Mouse (Mus musculus) CD8-positive naive resting alpha-beta T cell, adult 2 months (primary cell): ENCODE data around the gene Acvrl1.

Experiments
- DNase-seq, 2 experiments: peaks; one replicate each; pipeline ENCODE4 v3.0.0; 2022; ENCODE audit warnings: low read depth in 2 of 2, low spot score in 2 of 2

Gene Acvrl1

DNA sequence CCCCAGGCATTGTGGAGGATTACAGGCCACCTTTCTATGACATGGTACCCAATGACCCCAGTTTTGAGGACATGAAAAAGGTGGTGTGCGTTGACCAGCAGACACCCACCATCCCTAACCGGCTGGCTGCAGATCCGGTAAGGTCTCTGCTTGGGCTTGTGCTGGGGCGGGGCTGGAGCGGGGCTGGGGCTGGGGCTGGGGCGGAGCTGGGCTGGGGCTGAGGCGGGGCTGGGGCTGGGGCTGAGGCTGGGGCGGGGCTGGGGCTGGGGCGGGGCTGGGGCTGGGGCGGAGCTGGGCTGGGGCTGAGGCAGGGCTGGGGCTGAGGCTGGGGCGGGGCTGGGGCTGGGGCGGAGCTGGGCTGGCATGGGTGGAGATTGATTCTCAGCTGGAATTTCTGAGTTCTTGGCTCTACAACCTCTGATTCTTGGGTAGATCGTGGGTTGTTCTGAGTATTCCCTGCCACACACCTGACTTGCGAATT lies 12.8 kb downstream of the Acvrl1 start:
- no peak for DNase-seq

DNA sequence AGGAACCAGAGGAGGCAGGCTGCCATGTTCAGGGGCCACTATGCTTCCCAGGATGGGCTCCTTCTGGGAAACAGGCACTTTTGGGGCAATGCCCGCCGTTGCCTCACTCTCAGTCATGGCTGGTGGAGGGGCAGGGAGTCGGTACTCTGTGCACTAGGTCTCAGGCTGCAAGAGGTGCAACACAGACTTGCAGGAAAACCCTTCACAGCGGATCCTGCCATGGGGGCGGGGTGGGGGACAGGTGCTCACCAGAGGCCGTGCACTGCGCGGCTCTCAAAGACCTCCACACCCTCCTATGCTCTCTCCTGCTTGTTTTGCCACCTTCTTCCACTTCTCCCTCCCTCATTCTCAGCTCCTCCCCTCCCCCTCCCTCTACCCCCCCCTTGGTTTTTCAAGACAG lies 14.3 kb downstream of the Acvrl1 start:
- no peak for DNase-seq

DNA sequence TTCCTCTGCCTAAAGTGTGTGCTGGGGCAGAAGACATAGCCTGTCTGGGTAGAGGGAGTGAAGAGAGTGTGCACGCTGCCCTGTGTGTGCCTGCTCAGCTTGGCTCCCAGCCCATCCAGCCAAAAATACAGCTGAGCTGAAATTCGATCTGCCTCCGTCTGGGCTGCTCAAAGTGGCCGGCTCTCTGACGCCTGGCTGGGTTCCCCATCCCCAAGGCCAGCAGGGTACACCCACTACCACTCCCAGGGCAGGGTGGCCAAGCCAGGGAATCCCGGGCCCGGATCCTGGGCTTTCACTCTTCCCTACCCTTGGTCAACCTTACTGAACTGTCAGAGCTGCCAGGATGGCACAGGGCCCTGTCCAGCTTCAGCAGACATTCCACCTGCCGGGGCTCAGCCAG lies 15.2 kb downstream of the Acvrl1 start:
- DNase-seq = no peak

DNA sequence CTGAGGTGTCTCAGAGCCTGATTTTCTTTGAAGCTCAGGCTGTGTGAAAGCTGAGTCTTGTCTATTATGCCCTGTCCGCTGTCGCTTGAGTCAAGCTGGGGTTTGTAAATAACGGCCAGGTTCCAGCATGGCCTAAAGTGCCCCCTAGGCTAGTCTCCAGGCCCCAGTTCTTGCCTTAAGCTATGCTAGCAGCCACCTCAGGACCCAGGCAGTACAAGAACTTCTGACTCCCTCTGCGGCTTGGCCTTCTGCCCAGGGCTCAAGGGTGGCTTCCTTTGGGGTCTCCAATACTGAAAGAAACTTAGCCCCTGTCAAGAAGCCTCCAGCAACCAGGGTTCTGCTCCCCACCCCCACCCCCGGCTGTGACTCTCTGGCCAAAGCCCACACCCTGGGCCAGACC lies 15.9 kb downstream of the Acvrl1 start:
- DNase-seq = no peak

- DNase-seq = no peak
Observed at GRCm38 (mm10) chr15:101144779-101145178, 16.5 kb downstream of the Acvrl1 start.

DNA sequence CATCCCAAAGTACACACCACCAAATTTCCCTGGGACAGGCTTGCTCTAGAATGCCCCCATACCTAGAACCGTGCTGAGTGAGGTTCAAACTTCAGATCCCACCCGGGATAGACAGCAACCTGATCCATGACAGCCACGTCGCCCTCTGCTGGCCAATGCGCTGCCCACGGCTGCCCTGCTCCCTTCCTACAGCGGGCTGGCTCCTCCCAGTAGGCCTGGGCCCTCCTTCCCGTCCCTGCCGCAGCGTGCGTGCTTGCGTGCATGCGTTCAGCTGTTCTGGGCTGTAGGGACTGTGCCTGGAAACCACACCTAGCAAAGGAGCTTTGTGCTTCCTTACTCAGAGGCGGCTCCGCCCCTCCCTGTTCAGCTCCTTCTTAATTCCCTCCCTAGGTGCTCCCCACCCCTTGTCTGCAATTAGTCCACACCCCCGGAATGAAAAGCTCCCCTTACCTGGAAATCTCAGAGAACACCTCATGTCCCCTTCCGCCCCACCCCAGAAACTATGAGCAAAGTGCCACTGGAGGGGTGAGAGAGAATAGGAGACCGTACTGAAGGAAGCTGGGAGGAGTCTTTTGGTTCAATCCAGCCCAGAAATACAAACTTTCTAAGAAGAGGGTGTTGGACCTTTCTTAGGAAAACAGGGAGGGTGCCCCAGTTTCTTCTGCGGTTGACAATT lies 17.2 kb downstream of the Acvrl1 start:
- DNase-seq = peak; percentile 84 to 90

DNA sequence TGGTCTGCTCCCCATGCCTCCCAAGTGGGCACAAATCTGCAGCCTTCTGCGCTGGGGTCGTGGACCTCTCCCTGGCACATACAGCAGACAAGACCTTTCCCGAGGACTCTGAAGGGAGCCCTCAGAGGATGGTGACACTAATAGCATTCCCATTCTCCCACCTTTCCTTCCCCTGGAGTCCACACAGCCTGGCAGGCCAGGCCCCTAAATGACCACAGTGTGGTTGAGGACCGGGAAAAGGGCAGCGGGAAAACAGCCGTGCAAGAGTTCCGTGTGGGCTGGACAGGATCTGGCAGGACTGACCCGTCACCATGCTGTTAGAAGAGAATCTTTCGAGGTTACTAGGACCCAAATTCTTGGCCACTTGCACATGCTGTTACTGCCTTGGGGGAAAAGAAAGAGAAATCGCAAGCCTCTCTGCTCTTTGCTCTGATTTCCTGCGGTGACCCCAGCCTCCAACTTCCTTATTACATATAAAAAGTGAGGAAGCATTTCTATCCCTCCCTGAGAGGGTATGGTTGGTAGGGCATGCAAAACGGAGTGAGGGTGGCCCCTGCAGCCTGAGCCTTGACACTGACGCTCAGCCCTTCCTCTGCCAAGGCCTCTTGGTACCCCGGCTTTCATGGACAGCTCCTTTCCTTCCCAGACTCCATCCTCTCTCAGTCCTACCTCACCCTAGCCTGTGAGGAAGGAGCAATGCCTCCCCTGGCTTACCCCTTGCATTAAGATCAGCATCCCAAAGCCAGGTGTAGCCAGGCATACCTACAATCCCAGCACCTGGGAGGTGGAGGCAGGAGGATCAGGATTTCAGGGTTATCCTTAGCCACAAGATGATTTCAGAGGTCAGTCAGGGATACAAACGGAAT lies 18.0 kb downstream of the Acvrl1 start:
- no peak for DNase-seq

DNA sequence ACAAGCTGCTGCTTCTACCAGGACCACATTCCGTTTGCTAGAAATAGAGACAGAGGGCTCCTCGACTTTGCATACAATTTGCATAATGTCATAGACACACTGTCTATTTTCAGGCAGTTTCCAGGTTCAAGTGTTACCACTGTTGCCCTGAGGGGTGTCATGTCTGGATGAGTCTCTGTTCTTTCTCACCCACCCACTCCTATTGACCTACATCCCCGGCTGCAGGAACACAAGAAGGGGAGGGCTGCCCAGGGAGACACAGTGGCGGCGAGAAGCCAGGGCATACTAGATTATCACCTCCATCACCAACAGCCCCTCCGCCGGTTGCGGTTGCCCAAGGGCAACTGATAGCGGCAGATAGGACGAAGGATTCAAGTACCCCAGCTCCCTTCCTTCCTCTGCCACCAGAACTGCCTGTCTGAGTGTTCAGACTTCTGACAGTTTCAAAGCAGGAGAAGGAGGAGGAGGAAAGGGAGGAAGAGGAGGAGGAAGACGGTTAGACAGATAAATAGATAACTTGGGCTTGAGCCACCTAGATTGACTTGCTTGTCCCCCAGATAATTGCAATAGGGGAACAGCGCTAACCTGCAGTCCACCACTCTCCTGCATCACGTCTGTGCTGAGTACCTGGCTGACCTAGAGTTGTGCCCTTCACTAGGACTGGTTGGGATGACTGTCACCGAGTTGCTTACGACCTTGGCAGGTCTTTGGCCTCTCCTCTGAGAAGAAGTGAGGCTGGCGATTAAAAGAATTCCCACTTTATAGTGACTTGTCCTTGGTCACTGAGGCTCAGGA lies 19.0 kb downstream of the Acvrl1 start:
- no peak for DNase-seq

DNA sequence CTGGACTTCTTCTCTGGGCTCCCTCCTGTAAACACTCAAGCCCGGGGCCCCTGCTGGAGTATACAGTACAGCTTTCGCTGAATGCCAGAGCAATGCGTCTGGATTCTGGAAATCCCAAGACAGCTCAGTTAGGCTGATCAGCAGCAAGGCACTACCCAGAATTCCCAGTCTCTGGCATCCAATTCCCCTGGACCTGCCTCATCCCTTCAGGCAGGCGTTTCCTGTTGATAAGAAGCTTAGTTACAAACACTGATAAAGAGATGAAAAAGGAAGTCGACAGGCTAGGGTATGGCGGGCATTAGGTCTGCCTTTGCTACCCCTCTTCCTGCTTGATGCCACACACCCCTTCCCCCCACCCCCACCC lies 19.6 kb downstream of the Acvrl1 start:
- DNase-seq = no peak

DNA sequence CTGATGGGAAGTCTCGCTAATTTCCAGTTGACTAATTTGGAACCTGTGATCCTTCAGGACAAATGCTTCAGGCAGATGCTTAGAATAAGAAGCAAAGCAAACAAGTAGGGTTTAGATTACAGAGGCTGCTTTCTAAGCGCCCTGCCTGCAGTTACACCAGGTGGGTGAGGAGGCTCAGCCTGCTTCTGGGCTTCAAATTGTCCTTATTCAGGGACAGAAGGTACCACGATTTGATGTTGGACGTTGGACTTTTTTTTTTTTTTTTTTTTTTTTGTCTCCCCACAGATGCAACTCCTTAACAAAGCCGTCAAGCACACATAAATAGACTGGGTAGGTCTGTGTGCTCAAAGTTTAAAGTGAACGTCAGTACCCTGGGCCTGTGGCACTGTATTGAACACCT lies 20.3 kb downstream of the Acvrl1 start:
- DNase-seq = no peak

DNA sequence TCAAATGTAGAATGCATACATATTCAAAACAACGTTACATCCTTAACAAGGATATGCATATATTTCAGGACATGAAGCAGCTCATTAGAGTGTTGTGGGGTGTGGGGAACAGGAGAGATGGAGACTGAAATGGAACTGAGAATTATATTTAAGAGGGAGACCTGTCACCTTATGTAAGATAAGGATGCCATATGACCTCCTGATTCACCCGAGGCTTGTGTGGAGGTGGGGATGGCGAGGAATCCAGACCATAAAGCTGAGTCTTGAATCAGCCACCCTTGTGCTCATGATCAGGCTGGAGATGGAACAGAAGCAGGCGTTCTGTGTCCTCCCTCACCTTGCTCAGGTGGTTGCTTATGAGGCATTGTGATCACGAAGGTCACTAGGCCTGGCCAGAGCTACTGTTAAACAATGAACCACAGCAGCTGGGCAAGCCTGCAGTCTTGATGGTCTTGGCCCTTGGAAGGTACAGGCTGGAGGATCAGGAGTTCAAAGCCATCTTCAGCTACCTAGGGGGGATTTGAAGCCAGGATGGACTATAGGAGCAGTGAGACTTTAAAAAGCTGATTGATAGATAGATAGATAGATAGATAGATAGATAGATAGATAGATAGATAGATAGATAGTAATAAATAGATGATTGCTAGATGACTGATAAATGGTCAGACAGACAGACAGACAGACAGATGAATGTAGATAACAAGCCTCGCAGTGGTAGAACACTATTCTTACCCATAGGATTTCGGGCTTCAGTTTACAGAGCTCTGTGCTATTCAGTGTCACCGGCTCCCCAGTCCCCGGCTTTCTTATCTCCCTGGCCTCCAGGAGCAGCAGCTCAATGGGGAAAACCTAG lies 23.3 kb downstream of the Acvrl1 start:
- DNase-seq = no peak

DNA sequence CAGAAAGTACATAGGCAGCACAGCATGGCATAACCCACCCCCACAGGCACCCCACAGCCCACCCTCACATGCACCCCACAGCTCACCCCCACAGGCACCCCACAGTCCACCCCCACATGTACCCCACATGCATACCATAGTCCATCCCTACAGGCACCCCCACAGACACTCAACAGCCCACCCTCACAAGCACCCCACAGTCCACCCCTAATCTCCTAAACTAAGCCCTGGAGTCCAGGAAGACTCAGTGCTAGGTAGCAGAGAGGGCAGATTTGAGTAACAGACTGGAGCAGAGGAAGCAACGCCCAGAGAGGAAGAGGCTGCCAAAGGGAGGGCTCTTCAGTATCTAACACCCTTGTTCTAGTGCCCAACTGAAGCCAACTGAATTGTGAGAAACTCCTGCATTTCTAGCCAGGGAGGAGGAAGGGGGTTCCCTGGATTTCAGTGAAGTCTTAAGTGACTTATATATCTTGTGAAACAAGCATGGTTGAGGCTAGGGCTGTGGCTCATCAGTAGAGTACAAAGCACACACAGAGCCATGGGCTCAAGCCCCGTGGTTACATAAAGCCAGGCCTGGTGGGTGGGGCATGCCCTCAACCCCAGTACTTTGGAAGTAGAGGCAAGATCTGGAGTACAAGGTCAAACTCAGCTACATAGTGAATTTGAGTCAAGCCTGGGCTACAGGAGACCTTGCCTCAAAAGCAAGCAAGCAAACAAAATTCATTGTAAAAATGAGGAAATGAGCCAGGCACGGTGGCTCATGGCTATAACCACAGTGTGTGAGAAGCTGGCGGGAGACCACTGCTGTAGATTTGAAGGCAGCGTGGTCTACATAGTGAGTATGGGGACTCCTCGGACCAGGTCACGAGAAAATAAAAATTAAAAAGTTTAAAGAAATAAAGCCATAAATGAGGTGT lies 26.6 kb downstream of the Acvrl1 start:
- no peak for DNase-seq

DNA sequence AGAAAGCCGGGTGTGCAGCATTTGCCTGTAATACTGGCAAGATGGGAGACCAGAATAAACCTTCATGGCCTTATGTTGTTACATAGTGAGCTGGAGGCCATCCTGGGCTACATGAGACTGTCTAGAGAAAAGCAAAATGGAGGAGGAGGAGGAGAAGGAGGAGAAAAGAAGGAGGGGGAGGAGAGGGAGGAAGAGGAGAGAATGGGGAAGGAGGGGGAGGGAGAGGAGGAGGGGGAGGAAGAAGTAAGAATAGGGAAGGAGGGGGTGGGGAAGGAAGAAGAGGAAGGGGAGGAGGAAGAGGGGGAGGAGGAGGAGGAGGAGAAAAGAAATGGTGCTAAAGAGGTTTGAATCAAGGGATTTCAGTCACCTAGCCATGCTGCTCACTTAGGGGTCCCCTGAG lies 31.8 kb downstream of the Acvrl1 start:
- DNase-seq = no peak

DNA sequence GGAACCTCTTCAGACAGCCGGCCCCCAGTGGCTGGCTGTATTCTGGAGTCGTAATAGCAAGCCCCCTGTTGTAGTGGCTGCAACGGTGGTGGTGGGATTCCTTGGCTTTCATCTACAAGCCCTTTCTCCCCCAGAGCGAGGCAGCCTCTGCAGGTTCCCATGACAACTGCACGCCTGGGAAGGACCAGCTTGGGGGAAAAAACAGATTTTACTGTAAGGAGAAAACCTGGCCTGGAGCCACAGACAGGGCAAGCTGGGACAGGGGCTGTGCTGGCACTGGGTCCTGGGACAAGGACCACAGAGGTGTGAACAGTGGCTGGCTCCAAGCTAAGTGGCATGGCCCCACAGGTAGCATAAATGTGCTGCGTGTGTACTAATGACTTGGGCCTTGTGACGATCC lies 32.3 kb downstream of the Acvrl1 start:
- no peak for DNase-seq

DNA sequence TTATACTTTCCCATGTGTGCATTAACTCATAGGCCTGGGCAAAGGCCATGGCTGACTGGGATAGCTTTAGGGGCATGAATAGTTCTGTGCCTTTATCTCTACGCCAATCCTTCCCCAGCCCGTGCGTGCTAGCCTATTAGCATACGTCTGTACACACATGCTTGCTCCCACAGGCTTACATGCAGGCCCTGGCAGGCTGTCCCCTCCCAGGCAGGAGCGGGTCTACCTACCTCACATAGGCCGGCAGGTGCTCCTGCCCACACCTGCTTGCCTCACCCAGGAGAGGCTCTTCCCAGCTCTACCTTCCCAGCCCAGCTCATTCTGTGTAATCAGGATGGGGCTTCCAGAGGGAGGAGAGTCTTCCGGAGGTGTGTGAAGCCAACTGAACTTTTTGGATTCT lies 33.2 kb downstream of the Acvrl1 start:
- DNase-seq = no peak

- no peak for DNase-seq
Observed at GRCm38 (mm10) chr15:101163056-101163458, 34.7 kb downstream of the Acvrl1 start.

DNA sequence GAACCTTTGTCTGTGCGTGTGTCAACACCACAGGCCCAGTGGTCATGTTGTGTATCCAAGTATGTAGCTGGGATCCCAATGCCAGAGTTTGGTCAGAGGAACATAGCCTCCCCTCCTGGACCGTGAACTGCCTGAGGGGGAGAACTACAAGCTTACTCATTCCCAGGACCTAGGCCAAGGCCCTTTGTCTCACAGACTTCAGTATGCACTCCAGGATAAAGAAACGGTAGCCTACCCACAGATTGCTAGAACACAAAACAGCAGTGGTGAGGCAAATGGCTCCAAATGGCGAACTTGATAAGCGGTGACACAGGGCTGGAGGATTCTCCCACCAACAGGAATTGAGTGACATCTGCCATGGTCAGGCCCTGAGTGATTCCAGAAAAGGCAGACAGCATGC lies 35.5 kb downstream of the Acvrl1 start:
- no peak for DNase-seq

DNA sequence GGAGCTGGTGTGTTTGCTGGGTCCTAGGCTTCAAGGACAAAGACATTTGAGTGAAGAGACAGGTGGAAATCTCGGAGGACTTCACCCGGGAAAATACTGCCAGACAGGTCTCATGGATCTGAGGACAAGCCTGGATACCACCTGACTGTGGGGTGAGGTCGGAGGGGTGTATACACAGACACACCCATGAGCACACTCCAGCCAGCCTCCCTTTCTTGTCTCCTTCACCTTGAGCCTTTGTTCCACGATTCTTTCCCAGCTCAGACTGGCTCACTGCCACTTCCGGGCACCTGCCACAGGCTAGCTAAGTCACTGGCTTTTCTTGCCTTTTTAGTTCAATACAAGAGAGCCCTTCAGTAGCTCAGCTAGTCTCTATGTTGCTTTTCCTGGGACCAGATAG lies 36.0 kb downstream of the Acvrl1 start:
- DNase-seq = no peak

DNA sequence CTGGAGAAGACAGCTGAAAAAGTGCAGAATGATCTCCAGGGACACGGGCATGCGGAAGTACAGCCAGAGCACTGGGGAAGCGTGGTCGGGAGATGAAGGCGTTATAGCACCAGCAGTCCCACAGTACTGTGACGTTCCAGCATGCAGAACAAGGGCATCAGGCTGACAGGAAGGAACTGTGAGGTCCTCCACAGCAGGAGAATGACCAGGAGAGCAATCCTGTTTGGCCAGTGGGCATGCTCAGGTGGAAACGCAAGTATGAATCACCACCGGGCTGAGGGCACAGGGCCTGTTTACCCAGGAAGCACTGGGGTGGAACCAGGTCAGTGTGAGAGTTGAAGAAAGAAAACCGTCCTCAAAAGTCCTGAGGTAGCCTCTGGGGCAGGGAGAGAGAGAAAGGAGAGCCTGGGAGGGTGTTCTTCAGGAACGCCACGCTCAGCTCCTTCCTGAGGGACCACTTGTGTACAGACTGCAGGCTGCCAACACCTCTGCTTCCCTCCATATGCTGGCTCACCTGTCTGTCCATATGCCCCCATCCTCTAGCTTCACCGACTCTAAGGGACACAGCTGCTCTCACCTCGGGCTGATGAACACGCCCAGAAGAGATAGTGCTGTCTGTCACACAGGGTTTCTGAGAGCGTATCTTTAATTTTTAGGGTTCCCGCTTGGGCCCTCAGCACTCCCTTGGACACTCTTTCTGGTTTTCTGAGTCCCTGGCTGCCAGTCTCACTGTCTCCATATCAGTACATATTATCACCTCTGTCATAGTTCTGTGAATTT lies 37.5 kb downstream of the Acvrl1 start:
- DNase-seq = no peak
